Mouse (Mus musculus) c-Kit-positive CD71-positive TER-119-positive erythroid progenitor cells, embryonic 14.5 days (primary cell): ENCODE measurements around the gene Cd5l.

ENCODE experiments used
- DNase-seq: peaks from one replicate; pipeline ENCODE4 v3.0.0-alpha.2; 2013; ENCODE audit warnings: low spot score

Gene Cd5l

DNA sequence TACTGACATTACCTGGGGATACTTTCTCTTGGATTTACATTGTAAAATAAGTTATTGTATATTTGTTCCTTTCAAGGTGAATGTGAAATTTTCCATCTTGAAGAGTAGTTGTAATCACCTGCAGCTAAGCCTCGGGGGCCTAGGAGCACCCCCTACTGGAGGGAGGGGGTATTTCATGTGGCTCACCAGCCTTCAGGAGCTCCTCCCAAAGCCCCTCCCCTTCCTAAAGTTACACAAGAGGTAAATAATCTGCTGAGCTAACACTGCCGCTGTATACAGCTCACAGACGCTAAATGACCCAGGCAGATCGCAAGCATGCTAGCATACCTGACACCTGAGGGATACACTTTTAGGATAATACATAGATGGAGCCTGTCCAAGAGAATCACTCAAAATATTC lies 50.5 kb downstream of the Cd5l start:
- DNase-seq = peak; percentile 52

DNA sequence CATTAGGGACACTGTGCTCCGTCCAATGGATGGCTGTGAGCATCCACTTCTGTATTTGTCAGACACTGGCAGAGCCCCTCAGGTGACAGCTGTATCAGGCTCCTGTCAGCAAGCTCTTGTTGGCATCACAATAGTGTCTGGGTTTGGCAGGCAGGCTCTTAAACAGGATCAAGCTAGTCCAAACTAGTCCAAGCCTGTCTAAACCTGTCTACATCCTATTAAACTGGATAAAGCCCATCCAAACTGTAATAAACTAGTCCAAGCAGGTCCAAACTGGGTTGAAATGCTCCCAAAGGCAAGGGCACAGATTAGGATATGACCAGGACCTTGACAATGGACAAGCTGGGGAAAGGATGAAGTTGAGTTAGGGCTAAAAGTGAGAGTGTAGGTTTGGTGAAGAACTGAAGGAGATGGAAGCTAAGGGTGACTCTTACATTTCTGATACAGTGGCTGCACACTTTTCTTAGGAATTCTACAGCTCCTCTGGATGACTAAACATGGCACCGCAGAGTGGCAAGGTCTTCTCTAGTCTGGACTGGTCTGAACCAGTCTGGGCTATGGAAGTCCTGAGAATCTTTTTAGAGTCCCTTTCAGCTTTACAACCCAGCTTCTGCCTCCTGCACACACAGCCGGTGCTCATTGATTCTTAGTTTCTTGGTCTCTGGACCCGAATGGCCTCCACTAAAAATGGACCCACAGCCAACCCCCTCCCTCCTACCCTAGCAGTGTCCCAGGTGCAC lies 51.7 kb downstream of the Cd5l start:
- DNase-seq = peak; percentile 4

DNA sequence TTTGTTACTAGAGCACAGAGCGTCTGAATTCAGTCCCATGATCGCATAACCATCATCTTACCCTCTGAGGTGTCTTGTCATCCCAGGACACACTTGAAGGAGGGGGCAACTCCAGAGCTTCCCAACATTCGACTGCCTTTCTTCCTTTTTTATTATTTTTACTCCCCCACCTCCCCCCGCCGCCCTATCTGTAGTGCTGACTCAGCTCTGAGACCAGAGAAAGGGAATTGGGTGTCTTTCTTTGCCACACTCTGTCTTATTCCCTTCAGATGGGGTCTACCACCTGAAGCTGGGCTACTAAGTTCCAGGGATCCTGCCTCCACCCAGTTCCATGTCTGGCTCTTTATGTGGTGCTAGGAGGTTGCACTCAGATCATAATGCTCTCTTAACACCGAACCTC lies 52.9 kb downstream of the Cd5l start:
- DNase-seq = no peak

DNA sequence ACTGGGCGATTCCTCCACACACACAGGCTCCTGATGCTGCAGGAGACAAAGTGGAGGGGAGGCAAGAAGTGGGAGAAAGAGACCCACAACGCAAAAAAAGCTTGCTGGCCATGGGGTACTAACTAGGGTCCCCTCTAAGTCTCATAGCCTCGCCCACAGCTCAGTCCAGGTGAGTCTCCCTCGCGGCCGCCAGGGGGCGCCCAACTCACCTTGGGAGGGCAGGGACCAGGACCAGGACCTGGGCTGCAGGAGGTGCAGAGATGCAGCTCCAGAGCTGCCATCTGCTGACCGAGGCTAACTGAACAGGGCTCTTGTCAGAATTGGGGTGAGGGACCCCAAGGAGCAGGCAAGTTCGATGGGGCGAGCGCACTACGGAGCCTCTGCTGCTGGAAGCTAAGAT lies 53.5 kb downstream of the Cd5l start:
- peak; percentile 16 for DNase-seq

DNA sequence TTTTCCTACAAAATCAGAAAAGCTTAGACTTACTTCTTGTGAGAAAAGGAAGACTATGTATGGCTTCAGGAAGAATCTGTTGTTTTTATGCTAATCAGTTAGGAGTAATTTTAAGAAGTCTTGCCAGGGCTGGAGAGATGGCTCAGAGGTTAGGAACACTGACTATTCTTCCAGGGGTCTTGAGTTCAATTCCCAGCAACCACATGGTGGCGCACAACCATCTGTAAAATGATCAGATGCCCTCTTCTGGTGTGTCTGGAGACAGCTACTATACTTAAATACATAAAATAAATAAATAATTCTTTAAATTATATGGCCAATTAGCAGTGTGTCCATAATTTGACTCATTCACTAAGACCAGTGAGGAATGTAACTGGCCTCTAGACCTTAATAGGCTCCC lies 63.0 kb downstream of the Cd5l start:
- no peak for DNase-seq
